Mouse (Mus musculus) brain, embryonic 14.5 days (tissue): Measurements from ENCODE around the gene Ankrd13d. TPM values are rescaled to one million over a fixed set of nuclear protein-coding genes. Genes with fewer than 3 reads are reported as not detected.
A peak's percentile ranks its signal among the peaks of the same experiment; 100 is the strongest.

ENCODE experiments used
- DNase-seq: peaks from one replicate; pipeline ENCODE4 v3.0.0-alpha.2; 2011; ENCODE audit warnings: low read depth
- CTCF ChIP-seq: fragments of 200-500 bp; IDR thresholded peaks from 2 replicates; pipeline ENCODE4 v1.5.1; 2012; ENCODE audit warnings: inconsistent platforms, mild to moderate bottlenecking, moderate library complexity, borderline replicate concordance; ENCODE audit not compliant: insufficient read depth, insufficient read length; ENCODE audit errors: extremely low read depth
- POLR2A ChIP-seq: fragments of 200-500 bp; IDR thresholded peaks from 2 replicates; pipeline ENCODE4 v1.6.1; 2012; ENCODE audit warnings: mild to moderate bottlenecking, inconsistent platforms, borderline replicate concordance; ENCODE audit not compliant: poor library complexity, insufficient read depth, insufficient read length, severe bottlenecking; ENCODE audit errors: extremely low read depth
- polyA plus RNA-seq: library from polyadenylated mRNA; depleted of rRNA; stranded (reverse); fragments of >200 nt; gene quantifications from 2 replicates; pipeline ENCODE4 v1.2.3, GENCODE M21; 2012

Gene Ankrd13d
- polyA plus RNA-seq, 1 experiment: 54.2 TPM

- no peak for TF ChIP-seq POLR2A
- TF ChIP-seq CTCF: no peak
- DNase-seq: no peak
Observed at GRCm38 (mm10) chr19:4309302-4309701, 26.4 kb upstream of the Ankrd13d start.

DNA sequence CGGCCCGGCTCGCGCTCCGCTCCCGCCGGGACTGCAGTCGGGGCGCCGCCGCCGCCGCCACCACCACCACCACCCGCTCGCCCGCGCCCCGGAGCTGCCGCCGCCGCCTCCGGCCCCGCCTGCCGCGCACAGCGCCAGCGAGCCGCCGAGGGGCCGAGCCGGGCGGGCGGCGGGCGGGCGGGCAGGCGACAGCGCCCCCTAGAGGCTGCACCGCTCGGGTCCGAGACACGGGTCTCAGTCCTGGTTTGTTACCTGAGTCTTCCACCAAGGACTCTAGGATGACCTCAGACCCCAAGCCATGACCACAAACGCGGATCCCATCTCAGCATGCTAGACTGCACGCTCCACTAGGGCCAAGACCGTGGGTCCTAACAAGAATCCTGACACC, 23.2 kb upstream of the Ankrd13d start, which contains the start of gene Grk2:
Gene Grk2, minus strand, starts transcription at position 33 of the 388 bp plus-strand sequence.
- TF ChIP-seq CTCF (peak; percentile 74), POLR2A (0 out of 2 replicates have a peak, but pooled peaks have one; percentile 10)
- peak; percentile 77 for DNase-seq

DNA sequence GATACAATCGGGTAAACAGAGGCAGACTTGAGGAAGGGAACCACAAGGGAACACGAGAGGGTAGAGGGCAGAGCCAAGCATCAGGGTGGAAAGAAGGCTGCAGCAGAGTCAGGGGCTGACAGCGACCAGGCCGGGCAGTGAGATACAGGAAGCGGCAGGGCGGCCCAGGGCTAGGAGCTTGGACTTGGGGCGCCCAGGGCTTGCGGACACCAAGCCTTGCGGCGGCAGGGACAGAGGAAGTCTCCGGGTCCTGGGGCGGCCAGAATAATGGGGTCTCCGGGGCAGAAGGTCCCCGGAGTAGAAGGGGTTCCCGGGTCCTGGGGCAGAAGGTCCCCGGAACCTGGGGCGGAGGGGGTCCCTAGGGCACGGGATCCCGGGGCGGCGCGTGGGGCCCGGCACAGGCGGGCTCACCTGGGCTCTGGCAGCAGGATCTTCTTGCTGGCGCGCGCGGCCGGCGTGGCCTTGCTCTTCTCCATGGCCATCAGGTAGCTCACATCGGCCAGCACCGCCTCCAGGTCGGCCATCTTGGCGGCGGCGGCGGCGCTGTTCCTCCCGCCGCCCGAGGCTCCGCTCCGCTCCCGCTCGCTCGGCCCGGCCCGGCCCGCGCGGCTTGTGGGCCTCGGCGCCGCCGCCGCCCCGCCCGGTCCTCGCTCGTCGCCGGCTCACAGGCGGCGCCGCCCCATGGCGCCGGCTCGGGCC, 22.7 kb upstream of the Ankrd13d start:
- TF ChIP-seq CTCF (no peak), POLR2A (peak; percentile 3; the same call in 1 of the 2 replicates)
- DNase-seq: peak; percentile 66

DNA sequence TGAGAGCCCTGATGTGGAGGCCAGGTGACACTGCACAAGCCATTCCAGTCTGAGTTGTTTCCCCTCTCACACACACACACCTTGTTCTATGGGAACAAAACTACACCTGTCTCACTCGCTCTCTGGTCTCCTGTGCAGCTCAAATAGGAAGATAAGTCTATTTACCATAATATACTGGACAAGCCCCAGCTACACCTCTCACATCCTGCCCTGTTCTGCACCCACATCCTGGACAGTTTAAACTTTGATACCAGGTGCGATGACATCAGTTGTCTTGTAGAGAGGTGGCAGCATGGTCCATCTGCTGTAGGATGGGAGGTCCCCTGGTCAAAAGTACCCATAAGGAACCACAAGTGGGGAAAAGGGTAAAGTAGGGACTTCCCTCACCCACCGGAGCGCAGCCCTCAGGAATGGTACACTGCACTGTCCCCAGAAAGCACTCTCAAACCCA, 22.0 kb upstream of the Ankrd13d start:
- no peak for DNase-seq
- TF ChIP-seq CTCF: no peak
- no peak for TF ChIP-seq POLR2A

DNA sequence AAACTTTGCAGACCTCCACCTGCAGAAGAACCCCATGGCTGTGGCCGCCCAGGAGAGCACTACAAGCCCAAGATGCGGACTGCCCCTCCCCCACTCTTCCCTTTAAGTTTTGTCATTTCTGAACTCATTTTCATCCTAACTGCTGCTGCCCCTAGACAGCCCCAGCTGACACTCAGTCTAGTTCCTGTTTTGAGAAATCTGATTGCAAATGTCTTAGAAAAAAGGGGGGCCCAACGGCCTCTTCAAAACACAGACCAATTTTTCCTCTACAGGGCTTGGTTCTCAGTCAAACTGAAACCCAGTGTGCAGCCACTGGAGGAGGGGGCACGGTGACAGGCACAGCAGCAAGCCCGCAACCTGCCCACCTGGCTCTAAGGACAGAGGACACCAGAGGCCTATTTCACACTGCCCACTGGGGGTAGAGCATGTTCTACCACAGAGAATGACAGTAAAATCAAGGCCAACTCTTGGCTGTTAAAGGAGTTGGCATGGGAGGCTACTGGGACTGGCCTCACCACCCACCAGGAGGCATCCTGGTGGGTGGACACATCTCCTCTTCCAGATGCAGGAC, 21.4 kb upstream of the Ankrd13d start:
- DNase-seq: no peak
- TF ChIP-seq CTCF: no peak
- no peak for TF ChIP-seq POLR2A

DNA sequence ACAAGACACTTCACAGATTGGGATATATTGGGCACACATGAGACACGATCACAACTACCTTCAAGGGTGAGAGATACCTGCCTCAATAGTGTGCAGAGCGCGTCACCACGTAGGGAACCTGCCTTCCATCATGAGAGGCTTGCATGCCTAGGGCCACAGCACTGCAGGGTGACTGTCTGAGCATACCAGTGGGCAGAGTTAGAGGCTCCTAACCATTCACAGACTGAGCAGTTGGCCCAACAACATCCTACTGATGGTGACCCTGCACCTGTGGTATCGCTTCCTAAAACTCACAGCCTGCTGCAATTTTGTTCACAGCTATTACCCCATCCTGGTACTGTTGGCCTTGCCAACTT, 20.7 kb upstream of the Ankrd13d start:
- no peak for DNase-seq
- TF ChIP-seq POLR2A (no peak), CTCF (no peak)

- no peak for TF ChIP-seq POLR2A
- peak; percentile 71 for DNase-seq
Observed at GRCm38 (mm10) chr19:4302936-4303639, 20.2 kb upstream of the Ankrd13d start.

- DNase-seq: peak; percentile 65
- TF ChIP-seq CTCF: no peak
- TF ChIP-seq POLR2A: no peak
Observed at GRCm38 (mm10) chr19:4301735-4302651, 19.1 kb upstream of the Ankrd13d start.

- no peak for DNase-seq
- TF ChIP-seq CTCF: no peak
- no peak for TF ChIP-seq POLR2A
Observed at GRCm38 (mm10) chr19:4300852-4301734, 18.2 kb upstream of the Ankrd13d start.

DNA sequence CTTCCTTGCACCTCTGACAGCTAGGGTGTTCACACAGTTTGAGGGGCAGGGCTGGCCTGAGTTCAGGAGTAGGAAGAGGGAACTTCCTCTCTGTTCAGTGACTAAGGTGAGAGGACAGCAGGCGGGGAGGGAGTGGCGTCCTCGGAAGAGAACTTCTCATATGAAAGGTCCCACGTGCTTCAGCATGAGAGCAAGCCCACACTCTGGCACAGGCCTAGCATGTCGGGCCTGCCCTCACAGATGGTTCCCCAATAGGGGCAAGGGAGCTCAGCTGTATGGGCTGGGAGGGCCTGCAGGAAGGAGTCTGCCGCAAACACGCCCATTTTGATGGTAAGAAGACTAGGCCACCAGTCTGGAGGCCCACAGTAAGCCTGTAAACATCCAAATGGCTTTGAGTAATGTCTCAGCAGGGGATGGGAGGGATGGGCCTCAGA, 17.4 kb upstream of the Ankrd13d start:
- TF ChIP-seq POLR2A (no peak), CTCF (no peak)
- no peak for DNase-seq
